Mouse (Mus musculus) embryonic facial prominence, embryonic 14.5 days (tissue): ENCODE results near the gene B3galt4. TPM values are rescaled to one million over a fixed set of nuclear protein-coding genes. Genes with fewer than 3 reads are reported as not detected.
"Not testable (repeated sequence)": the region's sequence is repeated elsewhere in the genome, so short reads cannot be mapped to it uniquely, and the experiment has no call there.

Experiments
- ATAC-seq: fragments of 200-750 bp; cut with Nextera tagmentation; 2 replicates; pipeline ENCODE4 v1.8.0; 2017; ENCODE audit warnings: low read depth, moderate number of reproducible peaks, moderate TSS enrichment
- DNase-seq: peaks from one replicate; pipeline ENCODE4 v3.0.0-alpha.2; 2015; ENCODE audit warnings: low spot score
- H3K27ac ChIP-seq: fragments of 300-500 bp; sonication (generic); replicated peaks from 2 replicates; pipeline ENCODE4 v1.5.1; 2014; ENCODE audit warnings: low read depth, mild to moderate bottlenecking, low read length, moderate library complexity
- H3K27me3 ChIP-seq: fragments of 300-500 bp; sonication (generic); replicated peaks from 2 replicates; pipeline ENCODE4 v1.6.1; 2014; ENCODE audit warnings: low read length; ENCODE audit not compliant: control insufficient read depth, insufficient read depth
- H3K36me3 ChIP-seq: fragments of 300-500 bp; sonication (generic); 2 replicates; pipeline ENCODE4 v1.6.1; 2014; ENCODE audit warnings: low read length, mixed read lengths; ENCODE audit not compliant: control insufficient read depth, insufficient read depth
- H3K4me1 ChIP-seq: fragments of 300-500 bp; sonication (generic); 2 replicates; pipeline ENCODE4 v1.6.1; 2014; ENCODE audit warnings: antibody characterized with exemption, low read length; ENCODE audit not compliant: control insufficient read depth, insufficient read depth
- H3K4me2 ChIP-seq: fragments of 300-500 bp; sonication (generic); 2 replicates; pipeline ENCODE4 v1.6.1; 2014; ENCODE audit warnings: low read depth, mild to moderate bottlenecking, low read length, moderate library complexity, mixed read lengths
- H3K4me3 ChIP-seq: fragments of 300-500 bp; sonication (generic); 2 replicates; pipeline ENCODE4 v1.5.1; 2014; ENCODE audit warnings: low read depth, mild to moderate bottlenecking, low read length
- H3K9ac ChIP-seq: fragments of 300-500 bp; sonication (generic); 2 replicates; pipeline ENCODE4 v1.6.1; 2014; ENCODE audit warnings: low read depth, mild to moderate bottlenecking, low read length, moderate library complexity, mixed read lengths
- H3K9me3 ChIP-seq: fragments of 300-500 bp; sonication (generic); 2 replicates; pipeline ENCODE4 v1.6.1; 2016; ENCODE audit warnings: low read length; ENCODE audit not compliant: control insufficient read depth
- WGBS: fragments of 180-500 bp; shearing (Covaris S2); extraction: QIAGEN DNeasy Blood & Tissue Kit; methylation state at CpG from one replicate; pipeline ENCODE4 v1.1.7; 2014; 5-methylcytosine and 5-hydroxymethylcytosine counted together
- polyA plus RNA-seq: library from polyadenylated mRNA; unstranded; fragments of >200 nt; fragmentation: Nextera tagmentation; extraction: Ambion mirVana; gene quantifications from 2 replicates; pipeline ENCODE4 v1.2.1, GENCODE M21; 2014

Gene B3galt4
- polyA plus RNA-seq, 1 experiment from 2014 or later, result 4.4 TPM

- 32% methylated on average over 10 of the region's 10 CpGs for WGBS
- DNase-seq (peak; percentile 83), ATAC-seq (no peak)
- H3K9ac ChIP-seq, result no peak overlapping the region
- H3K4me3 ChIP-seq, result no peak overlapping the region
- H3K27ac ChIP-seq, result no peak overlapping the region
- H3K27me3 ChIP-seq, result no peaks in the 10 kb centered on the region
- no peaks in the 10 kb centered on the region; the same call in 1 of the 2 replicates for H3K9me3 ChIP-seq
- H3K36me3 ChIP-seq, result no peaks in the 10 kb centered on the region
- no peak overlapping the region for H3K4me2 ChIP-seq
- no peaks in the 10 kb centered on the region for H3K4me1 ChIP-seq
Observed at GRCm38 (mm10) chr17:33991788-33992664, 40.7 kb upstream of the B3galt4 start.

GRCm38 (mm10) chr17:33982136-33982535, 30.8 kb upstream of the B3galt4 start:
- DNase-seq, H3K9ac ChIP-seq, H3K36me3 ChIP-seq, ATAC-seq, H3K9me3 ChIP-seq, H3K4me1 ChIP-seq, H3K27ac ChIP-seq: not testable (repeated sequence)
- Histone ChIP-seq H3K27me3 (peaks cover 34% of the 10 kb centered on the region), H3K4me3 (peak overlapping the region; percentile 49; the same call in 1 of the 2 replicates), H3K4me2 (peak overlapping the region; percentile 62)
- WGBS, result 12% methylated on average over 8 of the region's 8 CpGs

GRCm38 (mm10) chr17:33981192-33981909, 30.1 kb upstream of the B3galt4 start:
- not testable (repeated sequence) for H3K9me3 ChIP-seq, H3K36me3 ChIP-seq, H3K4me1 ChIP-seq
- 2% methylated on average over 27 of the region's 27 CpGs for WGBS
- peak overlapping the region; percentile 90 for H3K27ac ChIP-seq
- peak overlapping the region; percentile 60 for H3K9ac ChIP-seq
- peak; percentile 99 for DNase-seq
- peak; percentile 93 for ATAC-seq
- H3K27me3 ChIP-seq, result peaks cover 42% of the 10 kb centered on the region
- peak overlapping the region; percentile 62 for H3K4me2 ChIP-seq
- peak overlapping the region; percentile 49 for H3K4me3 ChIP-seq

DNA sequence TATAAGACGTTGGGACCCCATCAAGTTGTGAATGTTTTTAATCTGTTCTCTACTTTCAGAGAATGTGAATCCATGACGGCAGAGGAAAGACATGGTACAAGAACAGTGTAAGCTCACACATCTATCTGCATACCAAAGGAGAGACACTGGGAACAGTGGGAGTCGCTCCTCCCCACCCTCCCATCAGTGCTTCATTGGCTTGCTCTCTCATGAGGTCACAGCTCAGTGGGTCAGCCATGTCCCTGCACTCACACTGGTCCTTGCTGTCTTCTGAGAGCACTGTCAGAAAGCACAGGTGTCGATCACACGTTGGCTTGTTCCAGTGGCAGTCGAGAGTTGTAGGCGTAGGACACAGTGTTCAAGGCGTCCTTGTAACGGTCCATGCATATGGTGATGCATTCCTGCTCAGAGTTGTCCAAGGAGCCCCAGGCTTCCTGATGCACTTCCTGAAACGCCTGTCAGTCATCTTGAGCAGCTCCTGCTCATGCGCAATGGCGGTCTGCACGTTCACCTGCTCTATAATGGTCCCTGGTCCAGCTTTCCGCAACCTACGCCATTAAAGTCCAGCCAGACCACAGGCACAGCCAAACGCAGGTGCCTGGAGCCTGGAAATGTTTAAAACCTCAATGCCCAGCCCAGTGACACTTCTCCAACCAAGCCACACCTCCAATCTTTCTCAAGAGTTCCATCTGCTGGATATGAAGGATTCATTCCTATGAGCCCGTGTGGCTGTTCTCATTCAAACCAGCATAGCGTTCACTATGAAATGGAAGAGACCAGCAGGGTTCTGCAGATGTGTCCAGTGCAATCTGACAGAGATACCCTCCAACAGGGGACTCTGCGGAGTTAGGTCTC, 29.1 kb upstream of the B3galt4 start:
- H3K27ac ChIP-seq, result 0 out of 2 replicates have a peak overlapping the region, but pooled peaks have one; percentile 21
- no peaks in the 10 kb centered on the region for H3K9me3 ChIP-seq
- no peak overlapping the region for H3K9ac ChIP-seq
- 75% methylated on average over 19 of the region's 19 CpGs for WGBS
- peaks cover 6% of the 10 kb centered on the region for H3K4me1 ChIP-seq
- no peak for DNase-seq
- H3K4me3 ChIP-seq, result peak overlapping the region; percentile 49; the same call in 1 of the 2 replicates
- ATAC-seq, result no peak
- H3K27me3 ChIP-seq, result peaks cover 48% of the 10 kb centered on the region
- no peaks in the 10 kb centered on the region for H3K36me3 ChIP-seq
- peak overlapping the region; percentile 62; the same call in 1 of the 2 replicates for H3K4me2 ChIP-seq

- no peak for DNase-seq
- H3K27me3 ChIP-seq, result peaks cover 50% of the 10 kb centered on the region
- whole genome bisulfite sequencing, result 71% methylated on average over 6 of the region's 6 CpGs
Observed at GRCm38 (mm10) chr17:33979512-33980050, 28.3 kb upstream of the B3galt4 start.

DNA sequence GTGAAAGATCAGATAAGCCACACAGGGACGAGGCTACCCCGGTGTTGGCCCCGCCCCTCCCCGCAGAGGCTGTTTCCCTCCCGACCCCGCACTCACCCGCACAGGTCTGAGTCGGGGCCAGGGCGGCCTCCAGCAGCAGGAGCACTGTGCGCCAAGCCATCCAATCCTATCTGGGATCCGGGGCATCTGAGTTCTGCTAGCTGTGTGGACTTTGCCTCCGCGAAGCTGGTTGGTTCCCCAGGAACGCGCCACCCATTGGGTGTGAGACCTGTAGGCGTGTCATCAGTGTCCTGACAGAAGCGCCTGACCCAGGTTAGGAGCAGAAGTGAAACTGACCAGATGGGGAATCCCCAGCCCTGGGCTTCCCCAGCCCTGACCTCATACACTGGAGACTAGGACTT, 27.3 kb upstream of the B3galt4 start:
- ATAC-seq, result no peak
- WGBS, result 0% methylated on average over 11 of the region's 17 CpGs

More at GRCm38 (mm10) chr17:33979512-33980050, 28.3 kb upstream of the B3galt4 start:
- no peaks in the 10 kb centered on the region for H3K9me3 ChIP-seq
- H3K4me1 ChIP-seq, result peaks cover 6% of the 10 kb centered on the region
- H3K27ac ChIP-seq, result no peak overlapping the region
- no peak overlapping the region for H3K4me2 ChIP-seq
- H3K4me3 ChIP-seq, result no peak overlapping the region
- H3K36me3 ChIP-seq, result no peaks in the 10 kb centered on the region
- no peak for ATAC-seq
- H3K9ac ChIP-seq, result no peak overlapping the region

GRCm38 (mm10) chr17:33977861-33978557, 26.7 kb upstream of the B3galt4 start:
- WGBS, result 3% methylated on average over 54 of the region's 57 CpGs
- Histone ChIP-seq H3K4me2 (peak overlapping the region; percentile 54), H3K4me1 (peaks cover 6% of the 10 kb centered on the region), H3K27ac (no peak overlapping the region), H3K9me3 (no peaks in the 10 kb centered on the region), H3K9ac (peak overlapping the region; percentile 41), H3K36me3 (no peaks in the 10 kb centered on the region), H3K27me3 (peaks cover 50% of the 10 kb centered on the region), H3K4me3 (peak overlapping the region; percentile 33)
- DNase-seq, result no peak
- ATAC-seq, result no peak

More for the DNA sequence above, 27.3 kb upstream of the B3galt4 start:
- peak overlapping the region; percentile 54 for H3K4me2 ChIP-seq
- H3K9me3 ChIP-seq, result no peaks in the 10 kb centered on the region
- H3K4me3 ChIP-seq, result peak overlapping the region; percentile 33
- DNase-seq, result peak; percentile 44
- peak overlapping the region; percentile 41 for H3K9ac ChIP-seq
- no peak overlapping the region for H3K27ac ChIP-seq
- H3K27me3 ChIP-seq, result peaks cover 50% of the 10 kb centered on the region
- peaks cover 6% of the 10 kb centered on the region for H3K4me1 ChIP-seq
- no peaks in the 10 kb centered on the region for H3K36me3 ChIP-seq
